Mouse (Mus musculus): ENCODE measurements around the gene Dhx9. TPM values are rescaled to one million over a fixed set of nuclear protein-coding genes. Genes with fewer than 3 reads are reported as not detected.
"Not testable (repeated sequence)": the region's sequence is repeated elsewhere in the genome, so short reads cannot be mapped to it uniquely, and the experiment has no call there.

The Dhx9 gene
- total and polyA plus RNA-seq, 3 experiments = 82.0 to 262 (median 170) TPM

DNA sequence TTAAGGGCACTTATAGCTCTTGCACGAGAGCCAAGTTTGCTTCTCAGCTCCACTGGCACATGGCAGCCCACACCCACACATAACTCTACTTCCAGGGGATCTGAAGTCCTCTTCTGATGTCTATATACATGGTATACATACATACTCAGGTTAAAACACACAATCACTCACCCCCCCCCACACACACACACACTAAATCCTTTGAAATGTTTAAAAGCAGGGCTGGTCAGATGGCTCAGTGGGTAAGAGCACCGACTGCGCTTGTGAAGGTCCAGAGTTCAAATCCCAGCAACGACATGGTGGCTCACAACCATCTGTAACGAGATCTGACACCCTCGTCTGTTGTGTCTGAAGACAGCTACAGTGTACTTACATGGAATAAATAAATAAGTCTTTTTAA lies 75.7 kb downstream of the Dhx9 start:
- Histone ChIP-seq H3K36me3 (ENCODE audit: control insufficient read depth in 1 of 2, insufficient read depth in 2 of 2, low read length in 2 of 2) (peaks cover 0 to 5% of the 10 kb centered on the region in 2 experiments; a peak in 2 of 4 replicates), H3K9me3 (replicated peaks; ENCODE audit: insufficient read depth, low read length) (no peaks in the 10 kb centered on the region), H3K9ac (ENCODE audit: control insufficient read depth, low read depth, low read length, poor library complexity, severe bottlenecking) (no peak overlapping the region), H3K4me1 (ENCODE audit: control insufficient read depth in 1 of 2, insufficient read depth in 2 of 2, low read length in 2 of 2) (peaks cover 0 to 8% of the 10 kb centered on the region in 2 experiments; a peak in 2 of 4 replicates), H3K27ac (ENCODE audit: control insufficient read depth, low read depth, low read length) (no peak overlapping the region), H3K4me3 (ENCODE audit: control insufficient read depth in 1 of 2, insufficient read depth in 1 of 2, low read depth in 2 of 2, low read length in 2 of 2) (no peak overlapping the region), H3K27me3 (ENCODE audit: control insufficient read depth in 1 of 2, insufficient read depth in 2 of 2, low read length in 2 of 2) (no peaks in the 10 kb centered on the region), H3K79me2 (ENCODE audit: control insufficient read depth, insufficient read depth, low read length, poor library complexity) (peaks cover 6% of the 10 kb centered on the region)
- TF ChIP-seq POLR2AphosphoS5 (IDR thresholded peaks at IDR 0.05; ENCODE audit: borderline replicate concordance, low read depth, low read length) (no peak), NRF1 (IDR thresholded peaks at IDR 0.05; ENCODE audit: insufficient read depth, low read depth, low read length, poor library complexity, severe bottlenecking) (no peak), RAD21 (IDR thresholded peaks at IDR 0.05; ENCODE audit: low read depth, low read length) (no peak), TAL1 (IDR thresholded peaks at IDR 0.05; ENCODE audit: low read length) (no peak), SMC3 (IDR thresholded peaks at IDR 0.05; ENCODE audit: low read depth, low read length) (no peak), EP300 (IDR thresholded peaks at IDR 0.05; ENCODE audit: low read depth in 1 of 2, low read length in 2 of 2) (no peak)
- no peak for DNase-seq (ENCODE audit: low read depth, low spot score)

DNA sequence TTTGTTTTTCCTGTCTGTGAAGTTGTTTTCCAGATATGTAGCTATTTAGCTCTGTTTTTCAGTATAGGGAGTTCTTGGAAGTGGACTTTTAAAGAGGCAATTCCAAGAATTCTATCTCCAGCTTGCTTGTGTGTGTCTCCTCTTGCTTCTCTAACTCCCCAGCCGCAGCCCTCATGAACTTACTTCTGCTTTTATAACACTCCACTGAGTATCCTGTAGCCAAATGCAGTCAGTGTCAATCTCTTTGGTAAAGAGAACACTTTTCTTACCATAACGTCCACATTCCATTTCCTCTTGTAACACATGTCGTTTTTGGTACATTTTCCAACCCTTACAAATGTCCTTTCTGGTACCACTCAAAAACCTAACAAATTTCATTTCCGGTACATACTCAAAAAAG lies 76.5 kb downstream of the Dhx9 start:
- H3K79me2 ChIP-seq (ENCODE audit: control insufficient read depth, insufficient read depth, low read length, poor library complexity); H3K27me3 ChIP-seq (ENCODE audit: control insufficient read depth in 1 of 2, insufficient read depth in 2 of 2, low read length in 2 of 2); H3K9ac ChIP-seq (ENCODE audit: control insufficient read depth, low read depth, low read length, poor library complexity, severe bottlenecking); H3K27ac ChIP-seq (ENCODE audit: control insufficient read depth, low read depth, low read length); H3K4me3 ChIP-seq (ENCODE audit: control insufficient read depth in 1 of 2, insufficient read depth in 1 of 2, low read depth in 2 of 2, low read length in 2 of 2); DNase-seq (ENCODE audit: low read depth, low spot score); H3K36me3 ChIP-seq (ENCODE audit: control insufficient read depth in 1 of 2, insufficient read depth in 2 of 2, low read length in 2 of 2); H3K4me1 ChIP-seq (ENCODE audit: control insufficient read depth in 1 of 2, insufficient read depth in 2 of 2, low read length in 2 of 2); H3K9me3 ChIP-seq (replicated peaks; ENCODE audit: insufficient read depth, low read length): not testable (repeated sequence)

DNA sequence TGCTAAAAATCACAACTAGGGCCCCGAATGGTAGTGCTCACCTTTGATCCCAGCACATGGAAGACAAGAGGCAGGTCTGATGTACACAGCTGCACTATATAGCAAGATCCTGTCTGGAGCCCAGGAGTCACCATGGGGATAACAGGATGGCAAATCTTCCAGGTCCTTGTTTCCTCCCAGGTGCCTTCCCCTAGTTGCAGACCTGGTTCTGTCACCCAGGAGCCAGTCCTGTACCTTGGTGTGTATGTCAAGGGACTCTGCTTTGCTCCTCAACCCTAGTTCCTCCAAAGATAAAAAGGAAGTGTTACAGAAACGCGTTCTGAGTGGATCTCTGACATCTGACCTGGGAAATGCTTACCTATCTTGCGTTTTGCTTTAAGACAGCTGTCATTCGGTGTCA lies 79.2 kb downstream of the Dhx9 start:
- H3K36me3 ChIP-seq (ENCODE audit: control insufficient read depth in 1 of 2, insufficient read depth in 2 of 2, low read length in 2 of 2); H3K4me3 ChIP-seq (ENCODE audit: control insufficient read depth in 1 of 2, insufficient read depth in 1 of 2, low read depth in 2 of 2, low read length in 2 of 2); H3K9me3 ChIP-seq (replicated peaks; ENCODE audit: insufficient read depth, low read length); H3K79me2 ChIP-seq (ENCODE audit: control insufficient read depth, insufficient read depth, low read length, poor library complexity); H3K9ac ChIP-seq (ENCODE audit: control insufficient read depth, low read depth, low read length, poor library complexity, severe bottlenecking); H3K4me1 ChIP-seq (ENCODE audit: control insufficient read depth in 1 of 2, insufficient read depth in 2 of 2, low read length in 2 of 2); H3K27me3 ChIP-seq (ENCODE audit: control insufficient read depth in 1 of 2, insufficient read depth in 2 of 2, low read length in 2 of 2); DNase-seq (ENCODE audit: low read depth, low spot score); H3K27ac ChIP-seq (ENCODE audit: control insufficient read depth, low read depth, low read length): not testable (repeated sequence)

DNA sequence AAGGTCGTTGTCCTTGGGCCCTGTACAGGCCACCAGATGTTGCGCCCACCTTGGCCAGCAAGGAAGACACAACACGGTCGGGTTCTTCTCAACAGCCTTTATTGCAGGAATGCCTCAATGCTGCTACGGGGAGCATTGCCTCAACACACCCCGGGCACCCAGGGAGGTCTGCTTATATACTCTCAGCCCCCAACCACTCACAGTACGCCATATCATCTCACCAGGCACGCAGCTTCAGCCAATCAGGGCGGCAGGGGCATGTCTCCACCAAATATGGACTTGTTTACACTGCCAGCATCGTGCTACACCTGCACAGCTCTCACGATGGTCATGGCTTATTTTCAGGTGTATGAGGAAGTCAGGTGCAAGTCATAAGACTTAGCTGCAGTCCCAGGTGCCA lies 79.8 kb downstream of the Dhx9 start:
- H3K4me3 ChIP-seq (ENCODE audit: control insufficient read depth in 1 of 2, insufficient read depth in 1 of 2, low read depth in 2 of 2, low read length in 2 of 2); H3K36me3 ChIP-seq (ENCODE audit: control insufficient read depth in 1 of 2, insufficient read depth in 2 of 2, low read length in 2 of 2); H3K79me2 ChIP-seq (ENCODE audit: control insufficient read depth, insufficient read depth, low read length, poor library complexity); DNase-seq (ENCODE audit: low read depth, low spot score); H3K9ac ChIP-seq (ENCODE audit: control insufficient read depth, low read depth, low read length, poor library complexity, severe bottlenecking); H3K9me3 ChIP-seq (replicated peaks; ENCODE audit: insufficient read depth, low read length); H3K4me1 ChIP-seq (ENCODE audit: control insufficient read depth in 1 of 2, insufficient read depth in 2 of 2, low read length in 2 of 2); H3K27me3 ChIP-seq (ENCODE audit: control insufficient read depth in 1 of 2, insufficient read depth in 2 of 2, low read length in 2 of 2); H3K27ac ChIP-seq (ENCODE audit: control insufficient read depth, low read depth, low read length): not testable (repeated sequence)

Other genes starting within 250 kb of the Dhx9 start
- 13.1 and 15.2 TPM in 2 replicates for gene Lamc1, start 154.9 kb downstream of the Dhx9 start, total RNA-seq (2012; rRNA removed)
- gene Lamc1, start 154.9 kb downstream of the Dhx9 start, polyA plus RNA-seq (2012; ENCODE audit: insufficient read depth in 1 of 2, insufficient read length in 2 of 2, low read depth in 1 of 2, low replicate concordance in 2 of 2, missing spikeins in 1 of 2) = 100 to 1,000 TPM in 1 of 2 experiments, 10 to 100 TPM in 1; 32.4 to 174 TPM
- 1.9 and 3.7 TPM in 2 replicates for gene Shcbp1l, start 62.5 kb downstream of the Dhx9 start, total RNA-seq (2012; rRNA removed)
- gene Shcbp1l, start 62.5 kb downstream of the Dhx9 start, polyA plus RNA-seq (2012; ENCODE audit: insufficient read depth in 1 of 2, insufficient read length in 2 of 2, low read depth in 1 of 2, low replicate concordance in 2 of 2, missing spikeins in 1 of 2) = 1 to 10 TPM in 1 of 2 experiments, not detected in 1; 2.4 TPM
- gene Npl, start 62.4 kb upstream of the Dhx9 start, total RNA-seq (2012; rRNA removed) = not detected in 2 replicates
- under 1 TPM in 1 of 2 experiments, not detected in 1; 0.08 TPM for gene Npl, start 62.4 kb upstream of the Dhx9 start, polyA plus RNA-seq (2012; ENCODE audit: insufficient read depth in 1 of 2, insufficient read length in 2 of 2, low read depth in 1 of 2, low replicate concordance in 2 of 2, missing spikeins in 1 of 2)
- gene Rgs8, start 165.4 kb upstream of the Dhx9 start, total RNA-seq (2012; rRNA removed) = not detected in 2 replicates
- not detected for gene Rgs8, start 165.4 kb upstream of the Dhx9 start, polyA plus RNA-seq (2012; ENCODE audit: insufficient read depth in 1 of 2, insufficient read length in 2 of 2, low read depth in 1 of 2, low replicate concordance in 2 of 2, missing spikeins in 1 of 2)